Mouse (Mus musculus): ENCODE measurements around the gene Gm42957. TPM values are rescaled to one million over a fixed set of nuclear protein-coding genes. Genes with fewer than 3 reads are reported as not detected.

The Gm42957 gene
- 0.12 TPM for polyA plus RNA-seq (2017; shearing (Covaris generic))

DNA sequence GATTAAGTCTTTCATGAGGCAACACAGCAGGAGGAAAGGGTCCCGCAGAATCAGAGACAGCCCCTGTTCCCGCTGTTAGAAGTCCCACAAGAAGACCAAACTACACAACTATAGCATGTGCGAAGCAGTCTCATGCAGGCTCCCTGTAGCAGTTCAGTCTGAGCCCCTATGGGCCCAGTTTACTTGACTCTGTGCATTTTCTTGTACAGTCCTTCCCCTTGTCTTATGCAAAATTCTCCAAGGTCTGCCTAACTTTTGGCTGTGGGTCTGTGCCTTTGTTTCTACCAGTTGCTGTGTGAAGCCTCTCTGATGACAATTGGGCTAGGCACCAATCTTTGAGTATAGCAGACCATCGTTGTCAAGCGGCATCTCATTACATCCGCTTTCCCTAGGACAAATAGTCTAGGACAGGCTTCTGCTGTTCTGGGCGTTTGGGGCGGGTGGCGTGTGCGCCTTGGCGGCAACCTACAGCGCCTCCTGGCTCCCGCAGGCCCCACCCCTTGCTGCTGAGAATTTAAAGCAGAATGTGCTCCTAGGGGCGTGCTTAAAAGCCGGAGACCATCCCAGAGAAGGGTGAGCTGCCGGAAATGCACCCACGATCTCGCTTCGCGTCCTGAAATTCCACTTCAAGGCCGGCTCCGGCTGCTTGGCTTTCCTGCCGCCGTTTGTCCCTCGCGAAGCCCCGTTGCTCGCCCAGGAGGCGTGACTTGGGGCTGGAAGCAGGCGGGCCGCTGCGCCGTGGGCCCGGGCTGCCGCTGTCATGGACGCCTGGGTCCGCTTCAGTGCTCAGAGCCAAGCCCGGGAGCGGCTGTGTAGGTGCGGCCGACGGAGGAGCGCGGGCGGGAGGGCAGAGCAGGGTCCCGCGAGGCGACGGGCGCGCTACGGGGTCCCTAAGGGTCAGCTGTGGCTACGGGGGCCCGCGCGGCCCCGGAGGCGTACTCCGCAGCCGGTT, at the start of gene Gm42957, which contains the start of gene Pex11b:
TSS of gene Gm42957 (plus strand) at position 547 of the 952 bp plus-strand sequence.
TSS of gene Pex11b (plus strand) at position 449 of the 952 bp plus-strand sequence.

DNA sequence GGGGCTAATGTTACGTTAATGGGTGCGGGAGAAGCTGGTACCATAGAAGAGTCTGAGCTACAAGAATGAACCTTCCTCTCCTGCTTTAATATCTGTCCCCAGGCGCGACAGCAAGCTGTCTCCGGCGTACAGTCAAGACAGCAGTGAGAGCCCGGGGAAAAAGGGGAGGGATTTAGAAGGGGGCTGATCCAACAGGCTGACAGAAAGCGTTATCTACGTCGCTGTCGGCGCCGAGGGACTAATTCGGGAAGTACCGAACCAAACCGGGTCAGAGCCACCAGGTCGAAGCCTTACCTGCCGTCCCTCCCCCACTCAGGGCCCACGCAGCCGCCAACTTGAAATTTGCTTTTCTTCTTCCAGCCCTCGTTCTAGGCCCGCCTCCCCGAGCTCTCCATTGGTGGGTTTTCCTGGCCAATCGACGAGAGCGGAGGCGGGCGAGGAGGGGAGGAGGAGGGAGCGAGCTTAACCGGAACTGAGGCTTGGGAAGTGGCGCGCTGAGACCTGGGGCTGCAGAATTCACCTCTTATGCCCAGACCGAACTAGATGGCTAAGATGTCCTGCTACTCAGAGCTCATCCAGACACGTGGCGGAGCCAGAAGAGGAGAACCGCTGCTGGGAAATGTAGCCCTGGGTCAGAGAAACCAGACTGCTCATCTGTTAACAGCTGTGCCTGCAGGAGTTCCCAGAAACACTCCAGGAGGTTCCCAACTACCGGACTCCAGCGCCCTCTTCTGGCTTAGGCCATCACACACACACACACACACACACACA, 41.3 kb upstream of the Gm42957 start, which contains the start of gene Polr3gl:
TSS of gene Polr3gl (minus strand) at position 392 of the 771 bp plus-strand sequence.

DNA sequence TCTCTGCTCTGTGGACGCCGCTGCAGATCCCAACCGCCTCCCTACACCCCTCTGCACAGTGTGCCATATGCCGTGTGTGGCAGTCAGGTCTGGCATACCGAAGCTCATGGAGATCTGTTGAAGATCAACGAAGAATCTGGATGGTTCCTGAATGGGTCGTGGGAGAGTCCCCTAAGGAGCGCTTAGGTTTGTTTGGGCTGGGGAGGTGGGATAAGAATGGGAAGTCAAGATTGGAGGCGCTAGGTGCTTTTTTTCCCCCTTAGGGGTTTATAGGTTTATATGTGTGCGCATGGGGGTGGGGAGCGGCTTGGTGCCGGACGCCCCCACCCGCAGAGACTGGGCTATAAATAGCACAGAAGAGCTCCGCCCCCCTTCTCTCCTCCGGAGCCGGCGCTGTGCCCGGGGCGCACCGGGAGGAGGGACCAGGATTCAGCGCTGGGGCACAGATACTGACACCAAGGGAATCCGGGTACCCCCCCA, 39.0 kb upstream of the Gm42957 start, which contains the start of gene Ankrd34a:
TSS of gene Ankrd34a (plus strand) at position 409 of the 480 bp plus-strand sequence.

DNA sequence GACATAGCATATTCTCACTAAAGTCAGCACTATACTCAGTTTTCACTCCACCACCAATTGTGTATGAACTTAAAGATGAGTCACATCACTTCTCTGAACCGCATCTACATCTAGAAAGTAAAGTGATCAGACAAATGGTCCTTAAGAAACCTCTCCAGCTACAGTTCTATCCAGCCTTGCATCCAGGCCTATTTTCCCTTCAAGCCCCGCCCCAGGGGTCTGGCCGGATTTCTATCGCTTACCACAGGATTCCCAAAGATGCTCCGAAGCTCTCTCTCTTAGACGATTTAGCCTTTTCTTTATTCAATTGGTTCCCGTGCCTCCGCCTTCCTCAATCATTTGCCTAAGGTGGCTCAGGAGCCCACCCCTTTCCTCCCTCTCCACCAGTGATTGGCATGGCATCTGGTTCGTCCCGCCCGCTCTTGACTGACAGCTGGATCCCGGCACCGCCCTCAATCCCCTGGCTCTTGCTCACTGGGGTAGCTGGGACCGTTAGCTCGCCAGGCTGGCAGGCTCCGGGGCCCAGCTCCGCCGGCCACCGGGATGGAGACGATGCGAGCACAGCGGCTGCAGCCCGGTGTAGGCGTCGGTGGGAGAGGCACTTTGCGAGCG, 34.5 kb upstream of the Gm42957 start, which contains the start of gene Lix1l:
TSS of gene Lix1l (plus strand) at position 511 of the 612 bp plus-strand sequence.

DNA sequence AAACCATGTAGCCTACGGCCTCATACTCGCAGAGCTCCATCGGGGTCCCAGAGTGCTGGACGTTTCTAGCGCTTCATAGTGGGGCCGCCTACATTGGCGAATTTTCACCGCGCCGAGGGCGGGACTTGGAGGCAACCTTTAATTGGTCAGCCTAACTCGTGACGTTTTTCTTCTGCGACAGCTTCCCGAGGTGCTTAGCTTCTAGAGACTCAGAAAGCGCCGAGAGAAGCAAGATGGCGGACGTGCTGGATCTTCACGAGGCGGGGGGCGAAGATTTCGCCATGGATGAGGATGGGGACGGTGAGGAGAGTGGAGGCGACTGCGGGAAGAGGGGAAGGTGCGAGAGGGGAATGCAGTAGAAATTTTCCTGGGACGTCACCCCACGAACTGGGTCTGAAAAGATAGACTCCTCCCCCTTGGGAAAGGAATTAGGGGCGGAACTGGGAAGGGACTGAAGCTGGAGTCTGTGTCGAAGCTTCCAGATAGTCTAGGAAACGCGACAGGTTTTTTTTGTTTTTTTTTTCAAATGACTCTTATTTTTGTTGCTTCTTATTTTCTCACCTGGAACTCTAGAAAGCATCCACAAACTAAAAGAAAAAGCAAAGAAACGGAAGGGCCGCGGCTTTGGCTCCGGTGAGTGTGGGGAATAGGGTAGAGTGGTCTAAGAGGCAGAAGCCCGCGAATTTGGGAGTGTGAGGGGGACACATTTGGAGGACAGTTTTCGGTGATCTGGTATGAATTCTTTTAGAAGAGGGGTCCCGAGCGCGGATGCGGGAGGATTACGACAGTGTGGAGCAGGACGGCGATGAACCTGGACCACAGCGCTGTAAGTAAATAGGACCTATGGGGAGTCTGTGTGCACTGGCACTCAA, 5.3 kb upstream of the Gm42957 start, which contains the start of gene Rbm8a:
TSS of gene Rbm8a (plus strand) at position 205 of the 872 bp plus-strand sequence.

DNA sequence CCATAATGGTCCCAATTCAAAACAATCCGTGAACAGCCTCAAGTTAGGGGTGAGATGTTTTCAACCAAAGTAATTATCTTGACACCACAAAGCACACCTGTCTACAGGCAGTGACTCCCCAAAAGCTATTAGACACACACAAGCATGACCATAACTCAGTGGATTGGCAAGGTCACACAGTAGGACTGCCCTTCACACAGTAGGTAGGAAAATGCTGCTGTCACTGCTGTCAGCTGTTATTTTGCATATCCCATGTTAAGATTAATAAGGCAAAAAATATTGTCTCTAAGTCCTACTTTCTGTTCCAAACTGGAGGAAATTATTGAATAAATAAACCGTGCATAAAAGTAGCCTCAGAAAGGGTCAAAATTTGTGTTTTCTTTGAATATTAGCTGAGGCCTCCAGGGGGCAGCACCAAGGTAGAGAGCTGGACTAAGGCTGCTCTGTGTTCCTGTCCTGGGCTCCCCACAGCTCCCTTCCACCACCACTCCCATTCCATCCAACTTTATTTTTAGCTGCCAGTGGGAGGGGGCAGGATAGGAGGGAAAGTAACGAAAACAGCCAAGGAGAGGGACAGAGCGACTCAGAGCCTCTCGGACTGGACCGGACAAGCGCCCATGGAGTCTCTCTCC, 9.9 kb downstream of the Gm42957 start, which contains the start of gene Itga10:
TSS of gene Itga10 (plus strand) at position 567 of the 632 bp plus-strand sequence.

DNA sequence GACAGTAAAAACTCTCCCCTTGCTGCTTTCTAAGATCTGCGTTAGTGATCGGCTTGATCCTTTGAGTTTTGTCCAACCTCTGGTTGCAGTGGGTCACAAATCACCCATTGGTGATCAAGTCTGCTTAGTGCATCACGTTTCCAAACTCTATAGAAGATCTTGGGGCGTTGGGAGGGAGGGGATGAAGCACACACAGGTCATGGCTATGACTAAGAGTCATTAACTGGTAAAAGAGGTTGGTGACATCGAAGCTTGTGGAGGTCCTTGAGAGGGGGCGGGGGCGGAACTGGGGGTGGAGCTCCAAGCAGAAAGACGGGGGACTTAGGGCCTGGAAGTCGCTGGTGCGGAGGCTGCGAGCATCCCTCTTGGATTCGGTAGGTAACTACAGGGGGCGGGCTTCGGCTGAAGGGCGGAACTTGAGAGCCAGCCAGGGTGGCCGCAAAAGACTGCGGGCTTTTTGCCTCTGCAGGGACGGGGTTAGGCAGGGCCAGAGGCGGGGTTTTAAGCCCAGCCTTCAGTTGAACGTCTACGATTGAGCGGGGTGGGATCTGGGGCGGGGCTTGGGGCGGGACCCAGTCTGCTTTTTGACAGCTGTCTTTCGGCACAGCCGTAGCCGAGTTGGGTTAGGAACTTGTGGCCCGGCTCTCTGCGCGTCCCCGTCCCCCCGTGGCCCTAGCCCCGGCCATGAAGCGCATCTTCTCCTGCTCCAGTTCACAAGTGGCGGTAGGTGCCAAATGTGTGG, 34.6 kb downstream of the Gm42957 start, which contains the start of gene Ankrd35:
TSS of gene Ankrd35 (plus strand) at position 405 of the 742 bp plus-strand sequence.

DNA sequence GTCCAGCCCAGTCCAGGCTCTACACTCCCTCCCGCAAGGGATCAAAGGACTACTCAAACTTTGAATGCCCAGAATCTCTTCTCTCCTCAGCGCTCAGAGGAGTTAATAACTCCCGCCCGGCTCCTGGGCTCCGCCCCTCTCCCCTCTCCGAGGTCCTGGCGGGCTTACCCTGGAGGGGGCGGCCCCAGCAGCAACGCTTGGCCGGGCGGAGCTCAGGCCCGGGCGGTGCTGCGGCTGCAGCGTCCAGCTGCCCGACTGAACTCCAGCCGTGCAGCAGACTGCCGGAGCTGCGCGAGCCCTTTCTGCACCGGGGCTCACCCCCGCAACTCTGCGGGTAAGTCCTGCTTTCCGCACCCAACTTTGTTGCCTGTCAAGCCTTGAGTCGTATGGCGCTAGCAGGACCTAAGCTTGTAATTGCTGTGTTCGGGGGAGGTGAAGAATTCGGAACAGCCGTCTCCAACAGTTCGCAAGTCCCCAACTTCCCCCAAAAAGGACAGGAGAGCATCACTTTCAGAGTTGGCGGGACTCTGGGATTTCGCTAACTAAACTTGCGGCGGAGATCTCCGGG, 61.0 kb downstream of the Gm42957 start, which contains the start of gene Pias3:
TSS of gene Pias3 (plus strand) at position 187 of the 568 bp plus-strand sequence.

Other genes starting within 250 kb of the Gm42957 start
- not detected for gene BC107364, start 183.2 kb upstream of the Gm42957 start, polyA plus RNA-seq (2017; shearing (Covaris generic))
- not detected for gene Hfe2, start 110.3 kb upstream of the Gm42957 start, polyA plus RNA-seq (2017; shearing (Covaris generic))
- gene Txnip, start 77.5 kb upstream of the Gm42957 start, polyA plus RNA-seq (2017; shearing (Covaris generic)): 1,390 TPM
- 1.1 TPM for gene Gm16253, start 58.5 kb upstream of the Gm42957 start, polyA plus RNA-seq (2017; shearing (Covaris generic))
- gene Polr3gl, start 41.3 kb upstream of the Gm42957 start, polyA plus RNA-seq (2017; shearing (Covaris generic)): 37.8 TPM
- not detected for gene Ankrd34a, start 38.8 kb upstream of the Gm42957 start, polyA plus RNA-seq (2017; shearing (Covaris generic))
- gene Lix1l, start 34.3 kb upstream of the Gm42957 start, polyA plus RNA-seq (2017; shearing (Covaris generic)): 0.74 TPM
- 331 TPM for gene Rbm8a, start 5.5 kb upstream of the Gm42957 start, polyA plus RNA-seq (2017; shearing (Covaris generic))
- gene Pex11b, start 98 bp upstream of the Gm42957 start, polyA plus RNA-seq (2017; shearing (Covaris generic)): 92.9 TPM
- 0.19 TPM for gene Itga10, start 10.1 kb downstream of the Gm42957 start, polyA plus RNA-seq (2017; shearing (Covaris generic))
- gene Ankrd35, start 34.7 kb downstream of the Gm42957 start, polyA plus RNA-seq (2017; shearing (Covaris generic)): 0.19 TPM
- gene Pias3, start 60.9 kb downstream of the Gm42957 start, polyA plus RNA-seq (2017; shearing (Covaris generic)): 24.3 TPM
- gene Nudt17, start 73.1 kb downstream of the Gm42957 start, polyA plus RNA-seq (2017; shearing (Covaris generic)): 1.2 TPM
- gene Polr3c, start 92.2 kb downstream of the Gm42957 start, polyA plus RNA-seq (2017; shearing (Covaris generic)): 83.3 TPM
- 26.3 TPM for gene Rnf115, start 92.2 kb downstream of the Gm42957 start, polyA plus RNA-seq (2017; shearing (Covaris generic))
- gene Pdzk1, start 193.8 kb downstream of the Gm42957 start, polyA plus RNA-seq (2017; shearing (Covaris generic)): not detected
- 40.3 TPM for gene Cd160, start 193.9 kb downstream of the Gm42957 start, polyA plus RNA-seq (2017; shearing (Covaris generic))